In genomic region chr17:51534678-51535077, GRCm38 (mm10) we compare ENCODE assay signal across 9 mouse cellular contexts.
DNase-seq lines count a peak whose midpoint lies in the region; ATAC-seq lines count a peak whose summit lies in the region.
"Had no signal": no experiment of that assay in that cellular context is flagged by ENCODE, and none has a peak within 500 bp of the region (broad histone marks: within the 10 kb centered on the region; RNA-seq: fewer than 3 reads in every experiment).

No protein-coding gene starts in this region.

- no peaks in the 10 kb centered on the region for H3K27me3 ChIP-seq in midbrain, embryonic 15.5 days (replicated peaks)

- H3K4me2 ChIP-seq in midbrain, embryonic 15.5 days: peak overlapping the region; percentile 48

- WGBS in midbrain, embryonic 15.5 days: 42% methylated on average over 10 of the region's 10 CpGs

- H3K4me3 ChIP-seq in midbrain, embryonic 15.5 days: peak overlapping the region; percentile 27

- H3K36me3 ChIP-seq in midbrain, embryonic 15.5 days (replicated peaks): no peaks in the 10 kb centered on the region
- H3K36me3 ChIP-seq: G1E had no signal

- peak overlapping the region; percentile 32; the same call in 1 of the 2 replicates for H3K9ac ChIP-seq in midbrain, embryonic 15.5 days

- peaks cover 16% of the 10 kb centered on the region for H3K4me1 ChIP-seq in midbrain, embryonic 15.5 days

- no peaks in the 10 kb centered on the region for H3K9me3 ChIP-seq in midbrain, embryonic 15.5 days

- ATAC-seq in midbrain, embryonic 15.5 days (replicated peaks): peak; percentile 80

- no peak overlapping the region for H3K27ac ChIP-seq in midbrain, embryonic 15.5 days

- DNase-seq in gastrocnemius, postnatal 10 days: peak; percentile 25
- DNase-seq in gastrocnemius, postnatal 4 days (ENCODE audit: low spot score in 2 of 2): no peak
- DNase-seq in ovary, adult 18-20 months (ENCODE audit: low spot score): peak; percentile 5
- no peak for DNase-seq in ovary, postnatal 14 days (ENCODE audit: low spot score)
- peak; percentile 11 for DNase-seq in heart, postnatal 4 days
- no peak for DNase-seq in natural killer cell, adult 2 months (ENCODE audit: low spot score in 2 of 2)
- DNase-seq in urinary bladder, postnatal 14 days (ENCODE audit: low spot score): no peak

Comparison
In these comparisons a context has a peak if more than half of its experiments do, and no peak if none do; other contexts are left out.
1. DNase-seq: peak in gastrocnemius, postnatal 10 days (single experiment), ovary, adult 18-20 months (single experiment) and heart, postnatal 4 days (single experiment); none in gastrocnemius, postnatal 4 days (0 of 2), ovary, postnatal 14 days (single experiment), natural killer cell, adult 2 months (0 of 2) and urinary bladder, postnatal 14 days (single experiment).